Mouse (Mus musculus) heart, postnatal 36 days (tissue): Measurements from ENCODE around the gene 2610028H24Rik. TPM values are rescaled to one million over a fixed set of nuclear protein-coding genes. Genes with fewer than 3 reads are reported as not detected.

ENCODE experiments used
- DNase-seq, 2 experiments: peaks; one replicate each; pipeline ENCODE4 v3.0.0; 2021 to 2022
- intact Hi-C: fragments of 180-260 bp; cut with DNase I; formaldehyde crosslinking; loops from one replicate; pipeline ENCODE4 v1.15.1; 2025
- total RNA-seq, 2 experiments: library from RNA; stranded (reverse); gene quantifications; 2 replicates each; pipeline ENCODE4 v1.2.3; 2021

2610028H24Rik gene
- total RNA-seq, 2 experiments from 2014 or later = 0.16 to 0.25 TPM

- intact Hi-C loops = no loop called here
Measured at GRCm38 (mm10) chr10:76486302-76486701, 37.4 kb downstream of the 2610028H24Rik start.

GRCm38 (mm10) chr10:76488265-76488664, 39.4 kb downstream of the 2610028H24Rik start:
- intact Hi-C loops = no loop called here
- DNase-seq = no peak

More at GRCm38 (mm10) chr10:76486302-76486701, 37.4 kb downstream of the 2610028H24Rik start:
- no peak for DNase-seq

DNA sequence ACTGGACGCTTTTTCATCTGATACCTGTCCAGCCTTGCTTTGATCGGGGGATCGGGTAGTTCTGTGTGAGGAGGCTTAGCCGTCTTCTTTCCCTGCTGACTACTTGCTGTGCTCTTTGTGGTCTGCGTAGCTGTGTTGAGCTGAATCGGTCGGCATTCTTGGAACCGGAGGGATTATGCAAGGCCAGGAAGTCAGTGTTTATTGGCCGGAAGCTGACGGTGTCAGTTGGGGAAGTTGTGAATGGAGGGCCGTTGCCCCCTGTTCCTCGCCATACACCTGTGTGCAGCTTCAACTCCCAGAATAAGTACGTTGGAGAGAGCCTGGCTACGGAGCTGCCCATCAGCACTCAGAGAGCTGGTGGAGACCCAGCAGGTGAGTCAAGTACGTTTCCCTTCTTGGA, 40.3 kb downstream of the 2610028H24Rik start:
- intact Hi-C loops = no loop called here
- no peak for DNase-seq

DNA sequence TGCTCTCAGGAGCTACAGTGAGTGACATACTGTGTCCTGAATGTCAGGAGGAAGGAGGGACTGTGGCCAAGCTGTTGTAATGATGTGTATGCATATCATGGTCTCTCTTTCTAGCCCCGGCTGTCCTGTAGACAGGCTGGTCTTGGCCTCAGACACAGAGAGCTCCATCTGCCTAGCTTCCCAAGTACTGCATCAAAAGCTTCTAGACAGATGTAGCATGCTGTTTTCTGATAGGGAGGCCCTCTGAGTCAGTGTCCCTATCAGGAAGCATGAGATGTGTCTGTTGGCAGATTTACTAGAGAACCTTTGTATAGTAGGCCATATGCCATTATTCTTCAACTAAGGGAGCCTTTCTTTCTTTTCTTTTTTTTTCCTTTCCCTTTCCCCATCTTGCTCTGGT, 44.6 kb downstream of the 2610028H24Rik start:
- intact Hi-C loops = no loop called here
- no peak for DNase-seq

- no peak for DNase-seq
- intact Hi-C loops = no loop called here
Measured at GRCm38 (mm10) chr10:76495501-76495900, 46.6 kb downstream of the 2610028H24Rik start.

DNA sequence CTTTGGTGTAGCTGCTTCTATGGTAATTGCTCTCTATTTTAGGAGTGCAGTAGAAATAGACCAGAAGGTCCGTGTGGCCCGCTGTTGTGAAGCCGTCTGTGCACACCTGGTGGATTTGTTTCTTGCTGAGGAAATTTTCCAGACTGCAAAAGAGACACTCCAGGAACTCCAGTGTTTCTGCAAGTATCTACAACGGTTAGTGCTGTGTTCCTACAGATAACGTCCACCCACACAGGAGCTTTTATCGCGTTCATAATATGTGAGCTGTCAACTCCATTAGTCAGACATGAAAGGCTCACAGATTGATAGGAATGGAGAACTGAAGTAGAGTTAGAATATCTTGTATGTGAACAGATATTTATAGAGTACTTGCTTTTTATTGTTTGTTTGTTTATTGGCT, 47.5 kb downstream of the 2610028H24Rik start:
- DNase-seq = no peak
- intact Hi-C loops = no loop called here

GRCm38 (mm10) chr10:76497522-76497921, 48.6 kb downstream of the 2610028H24Rik start:
- intact Hi-C loops = no loop called here
- no peak for DNase-seq

DNA sequence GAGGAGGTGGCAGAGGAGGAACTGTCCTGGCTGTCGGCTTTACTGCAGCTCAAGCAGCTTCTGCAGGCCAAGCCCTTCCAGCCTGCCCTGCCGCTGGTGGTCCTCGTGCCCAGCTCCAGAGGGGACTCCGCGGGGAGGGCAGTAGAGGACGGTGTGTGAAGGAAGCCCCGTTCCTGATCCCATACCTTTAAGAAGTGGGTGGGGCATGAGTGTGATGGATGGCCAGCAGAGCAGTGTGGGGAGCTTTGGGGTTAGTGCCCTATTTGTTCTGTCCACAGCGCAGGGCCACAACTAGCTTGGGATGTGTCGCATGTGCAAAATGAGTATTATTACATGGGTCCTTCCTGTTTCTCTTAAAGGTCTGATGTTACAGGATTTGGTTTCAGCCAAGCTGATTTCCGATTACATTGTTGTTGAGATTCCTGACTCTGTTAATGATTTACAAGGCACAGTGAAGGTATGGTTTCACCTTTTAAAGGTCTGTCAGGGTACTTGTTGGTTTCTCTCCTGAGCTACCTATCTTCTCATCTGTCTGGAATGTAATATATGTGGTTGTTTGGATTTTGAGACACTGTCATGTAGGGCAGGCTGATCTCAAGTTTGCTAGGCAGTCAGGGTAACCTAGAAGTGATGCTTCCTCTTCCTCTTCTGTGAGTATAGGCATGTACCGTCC, 55.5 kb downstream of the 2610028H24Rik start:
- intact Hi-C loops = no loop called here
- no peak for DNase-seq

DNA sequence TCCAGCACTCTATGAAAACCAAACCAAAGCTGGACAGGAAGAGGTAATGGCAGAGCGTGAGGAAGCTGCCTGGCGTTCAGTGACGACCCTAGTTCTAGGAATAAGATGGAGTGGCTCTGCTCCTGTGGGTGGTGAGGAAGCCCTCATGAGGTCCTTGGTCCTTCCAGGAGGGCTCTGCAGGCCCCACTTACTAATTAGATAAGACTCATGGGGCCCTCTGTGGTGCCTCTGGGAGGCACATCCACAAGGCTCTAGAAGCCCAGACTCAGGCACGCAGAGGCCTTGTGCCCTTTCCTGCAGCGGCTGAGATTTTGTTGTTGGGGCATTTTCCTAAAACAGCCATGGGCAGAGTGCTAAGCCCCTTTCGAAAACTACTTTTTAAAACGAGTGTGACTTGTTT, 57.0 kb downstream of the 2610028H24Rik start:
- no peak for DNase-seq
- intact Hi-C loops = no loop called here

Other genes with a start within 250 kb of the 2610028H24Rik start
- gene Prmt2, start 211.2 kb upstream of the 2610028H24Rik start, total RNA-seq = 10 to 100 TPM; 10.9 to 12.3 TPM
- 1 to 10 TPM; 1.4 to 1.6 TPM for gene S100b, start 195.2 kb upstream of the 2610028H24Rik start, total RNA-seq
- 10 to 100 TPM in 1 of 2 experiments, 1 to 10 TPM in 1; 9.7 to 10.0 TPM for gene Dip2a, start 103.8 kb upstream of the 2610028H24Rik start, total RNA-seq
- not detected for gene AC141477.1, start 8.6 kb upstream of the 2610028H24Rik start, total RNA-seq
- 10 to 100 TPM; 44.8 to 57.6 TPM for gene Pcnt, start 6.3 kb upstream of the 2610028H24Rik start, total RNA-seq
- gene Mcm3ap, start 19.8 kb downstream of the 2610028H24Rik start, total RNA-seq = 10 to 100 TPM; 22.9 to 23.6 TPM
- gene Ybey, start 20.0 kb downstream of the 2610028H24Rik start, total RNA-seq = 1 to 10 TPM; 2.9 to 4.0 TPM
- 1 to 10 TPM; 8.0 to 8.2 TPM for gene Lss, start 82.5 kb downstream of the 2610028H24Rik start, total RNA-seq
- not detected for gene Spatc1l, start 113.2 kb downstream of the 2610028H24Rik start, total RNA-seq
- not detected for gene Ftcd, start 126.6 kb downstream of the 2610028H24Rik start, total RNA-seq
- gene Col6a2, start 174.5 kb downstream of the 2610028H24Rik start, total RNA-seq = 10 to 100 TPM; 78.2 to 87.8 TPM